In genomic region chr7:63212084-63212723, GRCm38 (mm10) we compare ENCODE assay signal across 8 mouse cellular contexts. TPM values are rescaled to one million over a fixed set of nuclear protein-coding genes. Genes with fewer than 3 reads are reported as not detected.
DNase-seq lines count a peak whose midpoint lies in the region; ATAC-seq and TF ChIP-seq lines count a peak whose summit lies in the region.

TSS of gene Chrna7 (minus strand) at chr7:63212569.

- intact Hi-C loops in heart, postnatal 25 days (cut with DNase I), result no loop called here

- H3K27ac ChIP-seq in cerebellum, adult 2 months (ENCODE audit: insufficient read depth, low read length), result no peak within 1 kb of the TSS
- H3K27ac ChIP-seq in liver, embryonic 13.5 days, result no peak within 1 kb of the TSS
- H3K27ac ChIP-seq in neural tube, embryonic 14.5 days (ENCODE audit: low read depth, low read length), result peak within 1 kb of the TSS; percentile 67; the same call in 1 of the 2 replicates

- H3K9ac ChIP-seq in liver, embryonic 13.5 days, result no peak within 1 kb of the TSS
- H3K9ac ChIP-seq in neural tube, embryonic 14.5 days (replicated peaks; ENCODE audit: low read depth, low read length), result peak within 1 kb of the TSS; percentile 78

- peak; percentile 73 for ATAC-seq in liver, embryonic 13.5 days (ENCODE audit: low read depth)
- ATAC-seq in neural tube, embryonic 14.5 days (ENCODE audit: low read depth), result peak; percentile 96

- WGBS in cerebellum, adult 2 months, result under 1% methylated on average over 71 of the region's 73 CpGs
- WGBS in liver, embryonic 13.5 days (ENCODE audit: insufficient replicate concordance), result 2% methylated on average over 56 of the region's 73 CpGs
- 0% methylated on average over 34 of the region's 73 CpGs for WGBS in neural tube, embryonic 14.5 days

- 0 out of 2 replicates have a peak, but pooled peaks have one; percentile 27 for TF ChIP-seq POLR2A in cerebellum, adult 2 months (IDR thresholded peaks at IDR 0.05; ENCODE audit: borderline replicate concordance, insufficient read depth, low read length)

- H3K36me3 ChIP-seq in E14TG2a.4 (ENCODE audit: insufficient read depth, low read length), result no peaks in the 10 kb centered on the region
- H3K36me3 ChIP-seq in liver, embryonic 13.5 days, result no peaks in the 10 kb centered on the region
- H3K36me3 ChIP-seq in neural tube, embryonic 14.5 days (ENCODE audit: control insufficient read depth, insufficient read depth, low read length), result no peaks in the 10 kb centered on the region

- no peaks in the 10 kb centered on the region for H3K9me3 ChIP-seq in E14TG2a.4 (ENCODE audit: low read length)
- no peaks in the 10 kb centered on the region for H3K9me3 ChIP-seq in liver, embryonic 13.5 days (replicated peaks)
- H3K9me3 ChIP-seq in neural tube, embryonic 14.5 days (ENCODE audit: control insufficient read depth, low read length), result no peaks in the 10 kb centered on the region

- peaks cover 14% of the 10 kb centered on the region for H3K4me1 ChIP-seq in E14TG2a.4 (replicated peaks; ENCODE audit: low read depth, low read length)
- no peaks in the 10 kb centered on the region for H3K4me1 ChIP-seq in cerebellum, adult 2 months (ENCODE audit: control insufficient read depth, insufficient read depth, low read length)
- no peaks in the 10 kb centered on the region for H3K4me1 ChIP-seq in liver, embryonic 13.5 days (replicated peaks)
- no peaks in the 10 kb centered on the region for H3K4me1 ChIP-seq in neural tube, embryonic 14.5 days (ENCODE audit: control insufficient read depth, insufficient read depth, low read length)

- TF ChIP-seq CTCF in E14TG2a.4 (conservative IDR thresholded peaks at IDR 0.05; ENCODE audit: low read length), result peak; percentile 23; the same call in 1 of the 2 replicates
- peak; percentile 66 for TF ChIP-seq CTCF in cerebellum, adult 2 months (IDR thresholded peaks at IDR 0.05; ENCODE audit: borderline replicate concordance, insufficient read depth, low read depth, low read length)

- H3K27me3 ChIP-seq in E14TG2a.4 (ENCODE audit: insufficient read depth, low read length), result peaks cover 15% of the 10 kb centered on the region
- no peaks in the 10 kb centered on the region for H3K27me3 ChIP-seq in cerebellum, adult 2 months (ENCODE audit: control insufficient read depth, insufficient read depth, low read length)
- peaks cover 28% of the 10 kb centered on the region for H3K27me3 ChIP-seq in liver, embryonic 13.5 days
- no peaks in the 10 kb centered on the region for H3K27me3 ChIP-seq in neural tube, embryonic 14.5 days (ENCODE audit: control insufficient read depth, insufficient read depth, low read length)

- peak within 1 kb of the TSS; percentile 67 for H3K4me2 ChIP-seq in liver, embryonic 13.5 days
- peak within 1 kb of the TSS; percentile 95 for H3K4me2 ChIP-seq in neural tube, embryonic 14.5 days (ENCODE audit: low read depth, low read length)

- DNase-seq in cerebellum, adult 2 months, result peak; percentile 83 to 86
- DNase-seq in forelimb bud, embryonic 11.5 days (ENCODE audit: low read depth, low spot score), result peak; percentile 76
- DNase-seq in heart, postnatal 25 days (ENCODE audit: low spot score), result peak; percentile 39
- peak; percentile 83 to 88 for DNase-seq in kidney, postnatal 4 days
- peak; percentile 9 for DNase-seq in liver, embryonic 13.5 days
- peak; percentile 68 for DNase-seq in thymus, postnatal 4 days

- H3K4me3 ChIP-seq in E14TG2a.4 (replicated peaks; ENCODE audit: low read length), result peak within 1 kb of the TSS; percentile 87
- H3K4me3 ChIP-seq in cerebellum, adult 2 months (replicated peaks; ENCODE audit: insufficient read depth, low read depth, low read length), result peak within 1 kb of the TSS; percentile 55
- peak within 1 kb of the TSS; percentile 51 for H3K4me3 ChIP-seq in liver, embryonic 13.5 days (replicated peaks)
- peak within 1 kb of the TSS; percentile 70 for H3K4me3 ChIP-seq in neural tube, embryonic 14.5 days (ENCODE audit: low read depth, low read length)

RNA-seq across cellular contexts. Expression of gene Chrna7, which starts in this region (rescaled TPM):
- polyA plus RNA-seq in cerebellum, adult 2 months (2012; rRNA removed), result 7.4 and 8.0 TPM in 2 replicates
- not detected for total RNA-seq in heart, postnatal 25 days (2021)
- 0.09 TPM in 1 of 2 replicates, not detected in the other for polyA plus RNA-seq in liver, embryonic 13.5 days (2015; fragmentation: Nextera tagmentation; extraction: Ambion mirVana)
- polyA plus RNA-seq in neural tube, embryonic 14.5 days (2014; fragmentation: Nextera tagmentation; extraction: Ambion mirVana), result 11.8 and 13.3 TPM in 2 replicates

Comparison
In these comparisons a context has a peak if more than half of its experiments do, and no peak if none do; other contexts are left out.
1. Peak in DNase-seq in heart, postnatal 25 days; RNA of the gene not detected or under 1 TPM.
2. Peak in DNase-seq, ATAC-seq, H3K4me3 ChIP-seq and H3K4me2 ChIP-seq in liver, embryonic 13.5 days; RNA of the gene not detected or under 1 TPM.
3. DNase-seq: peak in every context shown above with its lines; median percentile 86 in kidney, postnatal 4 days; 84 in cerebellum, adult 2 months; 76 in forelimb bud, embryonic 11.5 days; 68 in thymus, postnatal 4 days; 39 in heart, postnatal 25 days; 9 in liver, embryonic 13.5 days.